Mouse (Mus musculus) liver, embryonic 15.5 days (tissue): Measurements from ENCODE around the gene Rab28. TPM values are rescaled to one million over a fixed set of nuclear protein-coding genes. Genes with fewer than 3 reads are reported as not detected.
A peak's percentile ranks its signal among the peaks of the same experiment; 100 is the strongest.

Source experiments
- ATAC-seq: fragments of 200-750 bp; cut with Nextera tagmentation; 2 replicates; pipeline ENCODE4 v1.8.0; 2017; ENCODE audit warnings: moderate number of reproducible peaks, mild to moderate bottlenecking, moderate library complexity; ENCODE audit not compliant: insufficient read depth
- H3K27ac ChIP-seq: fragments of 300-500 bp; sonication (generic); replicated peaks from 2 replicates; pipeline ENCODE4 v1.5.1; 2015; ENCODE audit warnings: mild to moderate bottlenecking, inconsistent platforms
- H3K27me3 ChIP-seq: fragments of 300-500 bp; sonication (generic); 2 replicates; pipeline ENCODE4 v1.6.1; 2015; ENCODE audit warnings: mild to moderate bottlenecking, inconsistent platforms
- H3K36me3 ChIP-seq: fragments of 300-500 bp; sonication (generic); replicated peaks from 2 replicates; pipeline ENCODE4 v1.6.1; 2015; ENCODE audit warnings: moderate library complexity, mild to moderate bottlenecking, inconsistent platforms
- H3K4me1 ChIP-seq: fragments of 300-500 bp; sonication (generic); replicated peaks from 2 replicates; pipeline ENCODE4 v1.6.1; 2015; ENCODE audit warnings: inconsistent platforms
- H3K4me2 ChIP-seq: fragments of 300-500 bp; sonication (generic); 2 replicates; pipeline ENCODE4 v1.6.1; 2015; ENCODE audit warnings: moderate library complexity, mild to moderate bottlenecking, inconsistent platforms
- H3K4me3 ChIP-seq: fragments of 300-500 bp; sonication (generic); replicated peaks from 2 replicates; pipeline ENCODE4 v1.5.1; 2015; ENCODE audit warnings: mild to moderate bottlenecking, inconsistent platforms
- H3K9ac ChIP-seq: fragments of 300-500 bp; sonication (generic); 2 replicates; pipeline ENCODE4 v1.6.1; 2015; ENCODE audit warnings: moderate library complexity, mild to moderate bottlenecking, inconsistent platforms
- H3K9me3 ChIP-seq: fragments of 300-500 bp; sonication (generic); replicated peaks from 2 replicates; pipeline ENCODE4 v1.6.1; 2016; ENCODE audit warnings: inconsistent platforms
- WGBS: fragments of 180-500 bp; shearing (Covaris S2); methylation state at CpG from one replicate; pipeline ENCODE4 v1.1.7; 2015; ENCODE audit warnings: mixed read lengths; ENCODE audit not compliant: insufficient replicate concordance; 5-methylcytosine and 5-hydroxymethylcytosine counted together
- polyA plus RNA-seq: library from polyadenylated mRNA; unstranded; fragments of >200 nt; fragmentation: Nextera tagmentation; extraction: Ambion mirVana; gene quantifications from 2 replicates; pipeline ENCODE4 v1.2.1, GENCODE M21; 2015

The Rab28 gene
- polyA plus RNA-seq, result 17.6 and 18.6 TPM in 2 replicates

GRCm38 (mm10) chr5:41708051-41708630, at the start of gene Rab28:
Gene Rab28 (minus strand): TSS chr5:41708157.
- peak within 1 kb of the TSS; percentile 96 for H3K4me3 ChIP-seq
- WGBS, result under 1% methylated on average over 34 of the region's 34 CpGs
- H3K9ac ChIP-seq, result peak within 1 kb of the TSS; percentile 85
- peak within 1 kb of the TSS; percentile 74 for H3K27ac ChIP-seq
- no peaks in the 10 kb centered on the region for H3K9me3 ChIP-seq
- ATAC-seq, result peak; percentile 94
- H3K27me3 ChIP-seq, result no peaks in the 10 kb centered on the region
- H3K36me3 ChIP-seq, result no peaks in the 10 kb centered on the region
- H3K4me2 ChIP-seq, result peak within 1 kb of the TSS; percentile 94
- H3K4me1 ChIP-seq, result peaks cover 11% of the 10 kb centered on the region

- no peak for ATAC-seq
Measured at GRCm38 (mm10) chr5:41757338-41757737, 49.4 kb upstream of the Rab28 start.

GRCm38 (mm10) chr5:41756396-41756795, 48.4 kb upstream of the Rab28 start:
- WGBS, result 6% methylated on average over 4 of the region's 4 CpGs
- Histone ChIP-seq H3K9ac (no peak overlapping the region), H3K4me2 (no peak overlapping the region), H3K27me3 (peaks cover 99% of the 10 kb centered on the region), H3K4me1 (no peaks in the 10 kb centered on the region), H3K9me3 (no peaks in the 10 kb centered on the region), H3K4me3 (no peak overlapping the region), H3K36me3 (no peaks in the 10 kb centered on the region), H3K27ac (no peak overlapping the region)
- no peak for ATAC-seq

More at GRCm38 (mm10) chr5:41757338-41757737, 49.4 kb upstream of the Rab28 start:
- peaks cover 99% of the 10 kb centered on the region for H3K27me3 ChIP-seq
- H3K4me3 ChIP-seq, result no peak overlapping the region
- H3K9me3 ChIP-seq, result no peaks in the 10 kb centered on the region
- H3K4me1 ChIP-seq, result no peaks in the 10 kb centered on the region
- H3K36me3 ChIP-seq, result no peaks in the 10 kb centered on the region
- no peak overlapping the region for H3K9ac ChIP-seq
- 5% methylated on average over 5 of the region's 5 CpGs for WGBS
- no peak overlapping the region for H3K4me2 ChIP-seq
- no peak overlapping the region for H3K27ac ChIP-seq

- Histone ChIP-seq H3K36me3 (no peaks in the 10 kb centered on the region), H3K9me3 (no peaks in the 10 kb centered on the region), H3K27ac (no peak overlapping the region), H3K4me3 (no peak overlapping the region), H3K9ac (no peak overlapping the region), H3K4me1 (no peaks in the 10 kb centered on the region), H3K27me3 (peaks cover 100% of the 10 kb centered on the region), H3K4me2 (no peak overlapping the region)
- 2% methylated on average over 23 of the region's 23 CpGs for WGBS
- ATAC-seq, result no peak
Measured at GRCm38 (mm10) chr5:41755373-41755960, 47.5 kb upstream of the Rab28 start.

- Histone ChIP-seq H3K4me3 (no peak overlapping the region), H3K4me1 (no peaks in the 10 kb centered on the region), H3K36me3 (no peaks in the 10 kb centered on the region), H3K4me2 (no peak overlapping the region), H3K27me3 (peaks cover 100% of the 10 kb centered on the region), H3K9ac (no peak overlapping the region), H3K9me3 (no peaks in the 10 kb centered on the region), H3K27ac (no peak overlapping the region)
- ATAC-seq, result no peak
- 1% methylated on average over 16 of the region's 16 CpGs for WGBS
Measured at GRCm38 (mm10) chr5:41754836-41755235, 46.9 kb upstream of the Rab28 start.

GRCm38 (mm10) chr5:41754226-41754775, 46.3 kb upstream of the Rab28 start:
- Histone ChIP-seq H3K36me3 (no peaks in the 10 kb centered on the region), H3K4me1 (no peaks in the 10 kb centered on the region), H3K27ac (no peak overlapping the region), H3K4me3 (no peak overlapping the region), H3K9ac (no peak overlapping the region), H3K4me2 (no peak overlapping the region), H3K27me3 (peaks cover 100% of the 10 kb centered on the region), H3K9me3 (no peaks in the 10 kb centered on the region)
- 3% methylated on average over 17 of the region's 17 CpGs for WGBS
- ATAC-seq, result no peak

- no peak overlapping the region for H3K4me2 ChIP-seq
- H3K27ac ChIP-seq, result no peak overlapping the region
- no peaks in the 10 kb centered on the region for H3K4me1 ChIP-seq
- no peak overlapping the region for H3K4me3 ChIP-seq
- H3K9me3 ChIP-seq, result no peaks in the 10 kb centered on the region
- H3K9ac ChIP-seq, result no peak overlapping the region
- no peaks in the 10 kb centered on the region for H3K36me3 ChIP-seq
- WGBS, result 31% methylated on average over 4 of the region's 4 CpGs
- peaks cover 100% of the 10 kb centered on the region for H3K27me3 ChIP-seq
- ATAC-seq, result no peak
Measured at GRCm38 (mm10) chr5:41752721-41753120, 44.8 kb upstream of the Rab28 start.

- 4% methylated on average over 14 of the region's 15 CpGs for WGBS
- no peak overlapping the region for H3K27ac ChIP-seq
- ATAC-seq, result no peak
- H3K4me2 ChIP-seq, result no peak overlapping the region
- H3K36me3 ChIP-seq, result no peaks in the 10 kb centered on the region
- H3K9me3 ChIP-seq, result no peaks in the 10 kb centered on the region
- H3K4me1 ChIP-seq, result no peaks in the 10 kb centered on the region
- no peak overlapping the region for H3K9ac ChIP-seq
- H3K27me3 ChIP-seq, result peaks cover 63% of the 10 kb centered on the region
- H3K4me3 ChIP-seq, result no peak overlapping the region
Measured at GRCm38 (mm10) chr5:41744898-41745780, 37.2 kb upstream of the Rab28 start.

- H3K4me2 ChIP-seq, result no peak overlapping the region
- no peaks in the 10 kb centered on the region for H3K36me3 ChIP-seq
- 10% methylated on average over 7 of the region's 7 CpGs for WGBS
- H3K27me3 ChIP-seq, result peaks cover 54% of the 10 kb centered on the region
- no peaks in the 10 kb centered on the region for H3K9me3 ChIP-seq
- no peak overlapping the region for H3K4me3 ChIP-seq
- no peak overlapping the region for H3K9ac ChIP-seq
- no peak overlapping the region for H3K27ac ChIP-seq
- no peaks in the 10 kb centered on the region for H3K4me1 ChIP-seq
- no peak for ATAC-seq
Measured at GRCm38 (mm10) chr5:41744234-41744633, 36.3 kb upstream of the Rab28 start.

- Histone ChIP-seq H3K36me3 (no peaks in the 10 kb centered on the region), H3K9ac (no peak overlapping the region), H3K9me3 (no peaks in the 10 kb centered on the region), H3K4me3 (no peak overlapping the region), H3K27me3 (peaks cover 1% of the 10 kb centered on the region; the same call in 1 of the 2 replicates), H3K4me2 (no peak overlapping the region), H3K4me1 (no peaks in the 10 kb centered on the region), H3K27ac (no peak overlapping the region)
- ATAC-seq, result no peak
- 24% methylated on average over 6 of the region's 6 CpGs for WGBS
Measured at GRCm38 (mm10) chr5:41738817-41739216, 30.9 kb upstream of the Rab28 start.

- H3K9ac ChIP-seq, result no peak overlapping the region
- H3K9me3 ChIP-seq, result no peaks in the 10 kb centered on the region
- 62% methylated on average over 5 of the region's 5 CpGs for WGBS
- no peak overlapping the region for H3K27ac ChIP-seq
- H3K27me3 ChIP-seq, result no peaks in the 10 kb centered on the region
- H3K4me1 ChIP-seq, result no peaks in the 10 kb centered on the region
- no peak overlapping the region for H3K4me2 ChIP-seq
- H3K4me3 ChIP-seq, result no peak overlapping the region
- no peaks in the 10 kb centered on the region for H3K36me3 ChIP-seq
- ATAC-seq, result no peak
Measured at GRCm38 (mm10) chr5:41737039-41737438, 29.1 kb upstream of the Rab28 start.
